Mouse (Mus musculus): ENCODE results near the gene Adgrb2.

- TF ChIP-seq EP300 (IDR thresholded peaks at IDR 0.05; ENCODE audit: low read depth) (no peak), CTCF (IDR thresholded peaks at IDR 0.05; ENCODE audit: low read depth) (no peak)
Measured at GRCm38 (mm10) chr4:129993944-129994695, 9.4 kb downstream of the Adgrb2 start.
